Mouse (Mus musculus): ENCODE measurements around the gene Ceacam10.

- no peak for TF ChIP-seq CTCF (IDR thresholded peaks at IDR 0.05; ENCODE audit: low read depth, low read length)
- TF ChIP-seq POLR2A (IDR thresholded peaks at IDR 0.05; ENCODE audit: borderline replicate concordance, low read depth, low read length): no peak
Measured at GRCm38 (mm10) chr7:24761161-24761560, 15.8 kb upstream of the Ceacam10 start.

Measured in bone marrow macrophage, adult 2 months (primary cell).